Mouse (Mus musculus): ENCODE measurements at regions not wholly inside any gene's neighbourhood (a gene's known extent, or its start where the extent isn't known, plus 50 kb on each side); places are given as distances from the start of the nearest gene placed in this dataset.

GRCm38 (mm10) chr14:120836535-120837316 lies 74.3 kb upstream of the Ipo5 start:
- H3K4me3 ChIP-seq (ENCODE audit: low read depth, low read length) = no peak overlapping the region
- no peak for ATAC-seq (ENCODE audit: insufficient read depth)
- H3K4me1 ChIP-seq (ENCODE audit: insufficient read depth) = peaks cover 4% of the 10 kb centered on the region; the same call in 1 of the 2 replicates
- 77% methylated on average over 12 of the region's 12 CpGs for WGBS
- H3K9me3 ChIP-seq (ENCODE audit: low read depth, low read length) = no peaks in the 10 kb centered on the region
- no peaks in the 10 kb centered on the region for H3K27me3 ChIP-seq (ENCODE audit: insufficient read depth, low read length)
- TF ChIP-seq CTCF (IDR thresholded peaks at IDR 0.05; ENCODE audit: low read depth) = no peak
- no peak overlapping the region for H3K9ac ChIP-seq
- H3K4me2 ChIP-seq = no peak overlapping the region
- no peak overlapping the region for H3K27ac ChIP-seq (ENCODE audit: low read depth)
- DNase-seq = no peak
- H3K36me3 ChIP-seq (ENCODE audit: insufficient read depth) = no peaks in the 10 kb centered on the region

GRCm38 (mm10) chr14:120840900-120841299 lies 70.1 kb upstream of the Ipo5 start:
- Histone ChIP-seq H3K9me3 (ENCODE audit: low read depth, low read length) (no peaks in the 10 kb centered on the region), H3K4me2 (no peak overlapping the region), H3K4me1 (ENCODE audit: insufficient read depth) (peaks cover 2% of the 10 kb centered on the region; the same call in 1 of the 2 replicates), H3K36me3 (ENCODE audit: insufficient read depth) (no peaks in the 10 kb centered on the region), H3K4me3 (ENCODE audit: low read depth, low read length) (no peak overlapping the region), H3K9ac (no peak overlapping the region), H3K27me3 (ENCODE audit: insufficient read depth, low read length) (no peaks in the 10 kb centered on the region), H3K27ac (ENCODE audit: low read depth) (no peak overlapping the region)
- WGBS = 78% methylated on average over 6 of the region's 6 CpGs
- DNase-seq (no peak), ATAC-seq (ENCODE audit: insufficient read depth) (no peak)
- TF ChIP-seq CTCF (IDR thresholded peaks at IDR 0.05; ENCODE audit: low read depth) = peak; percentile 34; the same call in 1 of the 2 replicates

- WGBS = 53% methylated on average over 6 of the region's 6 CpGs
- no peak for ATAC-seq (ENCODE audit: insufficient read depth)
- Histone ChIP-seq H3K9ac (no peak overlapping the region), H3K4me3 (ENCODE audit: low read depth, low read length) (no peak overlapping the region), H3K9me3 (ENCODE audit: low read depth, low read length) (no peaks in the 10 kb centered on the region), H3K36me3 (ENCODE audit: insufficient read depth) (no peaks in the 10 kb centered on the region), H3K4me1 (ENCODE audit: insufficient read depth) (peaks cover 6% of the 10 kb centered on the region; the same call in 1 of the 2 replicates), H3K27ac (ENCODE audit: low read depth) (no peak overlapping the region), H3K27me3 (ENCODE audit: insufficient read depth, low read length) (no peaks in the 10 kb centered on the region), H3K4me2 (no peak overlapping the region)
- DNase-seq = peak; percentile 44
- TF ChIP-seq CTCF (IDR thresholded peaks at IDR 0.05; ENCODE audit: low read depth) = no peak
Measured at GRCm38 (mm10) chr14:120841311-120841710, 69.7 kb upstream of the Ipo5 start.

GRCm38 (mm10) chr14:120845172-120845571 lies 65.9 kb upstream of the Ipo5 start:
- 75% methylated on average over 2 of the region's 2 CpGs for WGBS
- no peak for TF ChIP-seq CTCF (IDR thresholded peaks at IDR 0.05; ENCODE audit: low read depth)
- Histone ChIP-seq H3K4me3 (ENCODE audit: low read depth, low read length) (no peak overlapping the region), H3K9me3 (ENCODE audit: low read depth, low read length) (no peaks in the 10 kb centered on the region), H3K4me1 (ENCODE audit: insufficient read depth) (peaks cover 16% of the 10 kb centered on the region), H3K27me3 (ENCODE audit: insufficient read depth, low read length) (no peaks in the 10 kb centered on the region), H3K9ac (no peak overlapping the region), H3K4me2 (no peak overlapping the region), H3K27ac (ENCODE audit: low read depth) (no peak overlapping the region), H3K36me3 (ENCODE audit: insufficient read depth) (no peaks in the 10 kb centered on the region)
- DNase-seq (no peak), ATAC-seq (ENCODE audit: insufficient read depth) (no peak)

- no peaks in the 10 kb centered on the region for H3K9me3 ChIP-seq (ENCODE audit: low read depth, low read length)
- H3K4me1 ChIP-seq (ENCODE audit: insufficient read depth) = peaks cover 16% of the 10 kb centered on the region
- no peak overlapping the region for H3K4me2 ChIP-seq
- H3K27ac ChIP-seq (ENCODE audit: low read depth) = peak overlapping the region; percentile 30; the same call in 1 of the 2 replicates
- H3K9ac ChIP-seq = no peak overlapping the region
- 32% methylated on average over 10 of the region's 10 CpGs for WGBS
- no peaks in the 10 kb centered on the region for H3K27me3 ChIP-seq (ENCODE audit: insufficient read depth, low read length)
- no peak for TF ChIP-seq CTCF (IDR thresholded peaks at IDR 0.05; ENCODE audit: low read depth)
- H3K4me3 ChIP-seq (ENCODE audit: low read depth, low read length) = no peak overlapping the region
- H3K36me3 ChIP-seq (ENCODE audit: insufficient read depth) = no peaks in the 10 kb centered on the region
- peak; percentile 84 for DNase-seq
- peak; percentile 81 for ATAC-seq (ENCODE audit: insufficient read depth)
Measured at GRCm38 (mm10) chr14:120846073-120846850, 64.8 kb upstream of the Ipo5 start.

- Histone ChIP-seq H3K4me2 (no peak overlapping the region), H3K9ac (no peak overlapping the region), H3K4me3 (ENCODE audit: low read depth, low read length) (no peak overlapping the region), H3K36me3 (ENCODE audit: insufficient read depth) (no peaks in the 10 kb centered on the region), H3K27me3 (ENCODE audit: insufficient read depth, low read length) (no peaks in the 10 kb centered on the region), H3K4me1 (ENCODE audit: insufficient read depth) (peaks cover 16% of the 10 kb centered on the region), H3K27ac (ENCODE audit: low read depth) (peak overlapping the region; percentile 54; the same call in 1 of the 2 replicates), H3K9me3 (ENCODE audit: low read depth, low read length) (no peaks in the 10 kb centered on the region)
- peak; percentile 27; the same call in 1 of the 2 replicates for TF ChIP-seq CTCF (IDR thresholded peaks at IDR 0.05; ENCODE audit: low read depth)
- ATAC-seq (ENCODE audit: insufficient read depth) (peak; percentile 64; the same call in 1 of the 2 replicates), DNase-seq (peak; percentile 67)
- WGBS = 22% methylated on average over 5 of the region's 5 CpGs
Measured at GRCm38 (mm10) chr14:120847006-120847405, 64.0 kb upstream of the Ipo5 start.
